Mouse (Mus musculus): Measurements from ENCODE around the gene Zmym5.
"Not testable (repeated sequence)": the region's sequence is repeated elsewhere in the genome, so short reads cannot be mapped to it uniquely, and the experiment has no call there.

Gene Zmym5

GRCm38 (mm10) chr14:56776571-56777238 is 34.8 kb downstream of the Zmym5 start:
- DNase-seq (ENCODE audit: low read depth): no peak

GRCm38 (mm10) chr14:56775416-56775815 is 36.1 kb downstream of the Zmym5 start:
- DNase-seq (ENCODE audit: low read depth): no peak

- DNase-seq (ENCODE audit: low read depth): not testable (repeated sequence)
These were observed 45.1 kb downstream of the Zmym5 start for GRCm38 (mm10) chr14:56766438-56766837.

GRCm38 (mm10) chr14:56765117-56765516 is 46.4 kb downstream of the Zmym5 start:
- DNase-seq (ENCODE audit: low read depth): not testable (repeated sequence)

GRCm38 (mm10) chr14:56751282-56751681 is 60.2 kb downstream of the Zmym5 start:
- no peak for DNase-seq (ENCODE audit: low read depth)
